Mouse (Mus musculus) liver, postnatal 0 days (tissue): Measurements from ENCODE around the gene Timp2. TPM values are rescaled to one million over a fixed set of nuclear protein-coding genes. Genes with fewer than 3 reads are reported as not detected.

Experiments
- ATAC-seq: fragments of 200-750 bp; cut with Nextera tagmentation; 2 replicates; pipeline ENCODE4 v1.8.0; 2017; ENCODE audit warnings: mild to moderate bottlenecking, moderate library complexity
- DNase-seq: peaks from one replicate; pipeline ENCODE4 v3.0.0-alpha.2; 2016
- H3K27ac ChIP-seq: fragments of 300-500 bp; sonication (generic); 2 replicates; pipeline ENCODE4 v1.5.1; 2014; ENCODE audit warnings: antibody characterized with exemption, moderate library complexity, mild to moderate bottlenecking, low read depth
- H3K27me3 ChIP-seq: fragments of 300-500 bp; sonication (generic); 2 replicates; pipeline ENCODE4 v1.6.1; 2014; ENCODE audit warnings: low read length, control low read depth, mixed read lengths; ENCODE audit not compliant: insufficient read depth
- H3K36me3 ChIP-seq: fragments of 300-500 bp; sonication (generic); replicated peaks from 2 replicates; pipeline ENCODE4 v1.6.1; 2014; ENCODE audit warnings: mild to moderate bottlenecking, control low read depth, low read length, moderate library complexity, mixed read lengths; ENCODE audit not compliant: insufficient read depth
- H3K4me1 ChIP-seq: fragments of 300-500 bp; sonication (generic); 2 replicates; pipeline ENCODE4 v1.6.1; 2014; ENCODE audit warnings: antibody characterized with exemption, mild to moderate bottlenecking, control low read depth; ENCODE audit not compliant: insufficient read depth
- H3K4me2 ChIP-seq: fragments of 300-500 bp; sonication (generic); 2 replicates; pipeline ENCODE4 v1.6.1; 2014; ENCODE audit warnings: low read depth, mild to moderate bottlenecking, low read length, moderate library complexity, mixed read lengths
- H3K4me3 ChIP-seq: fragments of 300-500 bp; sonication (generic); 2 replicates; pipeline ENCODE4 v1.5.1; 2014; ENCODE audit warnings: low read depth, low read length
- H3K9ac ChIP-seq: fragments of 300-500 bp; sonication (generic); replicated peaks from 2 replicates; pipeline ENCODE4 v1.6.1; 2014; ENCODE audit warnings: mild to moderate bottlenecking, moderate library complexity
- H3K9me3 ChIP-seq: fragments of 300-500 bp; sonication (generic); 2 replicates; pipeline ENCODE4 v1.6.1; 2016; ENCODE audit warnings: mild to moderate bottlenecking, control low read depth, low read length, mixed read lengths
- CTCF ChIP-seq: sonication (generic); IDR thresholded peaks from 2 replicates; pipeline ENCODE4 v1.5.1; 2016; ENCODE audit warnings: antibody characterized with exemption, low read depth
- EP300 ChIP-seq: IDR thresholded peaks from 2 replicates; pipeline ENCODE4 v1.6.1; 2016; ENCODE audit warnings: antibody characterized with exemption, low read depth, mild to moderate bottlenecking
- WGBS: fragments of 180-500 bp; shearing (Covaris S2); extraction: QIAGEN DNeasy Blood & Tissue Kit; methylation state at CpG from one replicate; pipeline ENCODE4 v1.1.7; 2014; ENCODE audit not compliant: insufficient replicate concordance; 5-methylcytosine and 5-hydroxymethylcytosine counted together
- polyA plus RNA-seq: library from polyadenylated mRNA; unstranded; fragments of >200 nt; fragmentation: Nextera tagmentation; extraction: Ambion mirVana; gene quantifications from 2 replicates; pipeline ENCODE4 v1.2.1, GENCODE M21; 2015

Gene Timp2
- polyA plus RNA-seq, 1 experiment from 2014 or later: 8.4 TPM

DNA sequence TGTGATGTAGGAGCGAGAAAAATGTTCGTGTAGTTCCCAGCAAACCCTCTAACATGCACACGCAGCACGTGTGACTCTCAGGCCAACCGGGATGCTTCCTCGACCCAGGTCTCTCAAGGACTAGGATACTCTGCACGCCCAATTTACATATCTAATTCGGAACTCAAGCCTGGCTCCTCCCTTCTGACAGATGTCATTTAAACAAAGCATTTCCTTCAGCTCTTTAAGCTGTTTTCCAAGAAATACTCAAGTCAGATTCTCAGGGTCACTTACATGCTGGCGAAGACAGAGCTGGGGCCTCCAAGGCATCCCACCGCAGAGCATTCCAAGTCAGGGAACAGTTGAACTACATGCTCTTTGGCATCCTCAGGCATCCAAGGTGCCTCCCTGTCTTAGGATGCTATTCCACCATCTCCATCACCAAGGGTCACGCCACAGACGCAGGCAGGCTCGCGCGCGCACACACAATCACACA lies 66.5 kb downstream of the Timp2 start:
- Histone ChIP-seq H3K4me2 (peak overlapping the region; percentile 98), H3K27ac (peak overlapping the region; percentile 89), H3K36me3 (peaks cover 24% of the 10 kb centered on the region), H3K4me3 (peak overlapping the region; percentile 74), H3K27me3 (no peaks in the 10 kb centered on the region), H3K4me1 (peaks cover 18% of the 10 kb centered on the region), H3K9ac (peak overlapping the region; percentile 85), H3K9me3 (no peaks in the 10 kb centered on the region)
- DNase-seq: no peak
- ATAC-seq: no peak
- TF ChIP-seq EP300: no peak
- no peak for TF ChIP-seq CTCF
- 1% methylated on average over 16 of the region's 16 CpGs for WGBS

DNA sequence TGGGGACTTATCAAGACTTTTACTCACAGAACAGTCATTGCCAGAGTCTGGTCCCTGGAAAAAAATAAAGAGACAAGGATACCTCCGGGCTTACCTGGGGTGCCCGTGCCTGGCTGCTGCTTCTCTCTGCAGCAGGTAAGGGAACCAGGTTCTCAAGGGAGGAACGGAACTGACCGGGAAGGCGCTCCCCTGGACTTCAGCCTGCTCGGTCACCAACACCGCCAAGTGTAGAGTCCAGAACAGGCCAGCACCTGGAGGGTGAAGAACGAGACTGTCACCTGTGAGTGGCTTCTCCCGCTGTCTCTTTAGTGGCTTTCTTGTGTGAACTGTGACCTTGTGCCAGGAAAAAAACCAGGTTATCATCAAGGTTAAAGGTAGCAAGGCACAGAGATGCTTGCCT lies 68.0 kb downstream of the Timp2 start:
- H3K9ac ChIP-seq: no peak overlapping the region
- no peak overlapping the region for H3K4me3 ChIP-seq
- WGBS: 86% methylated on average over 9 of the region's 9 CpGs
- peaks cover 18% of the 10 kb centered on the region for H3K4me1 ChIP-seq
- no peaks in the 10 kb centered on the region for H3K27me3 ChIP-seq
- DNase-seq (no peak), ATAC-seq (no peak)
- no peak overlapping the region for H3K27ac ChIP-seq
- TF ChIP-seq CTCF: no peak
- no peak for TF ChIP-seq EP300
- H3K36me3 ChIP-seq: peaks cover 39% of the 10 kb centered on the region
- no peak overlapping the region for H3K4me2 ChIP-seq
- H3K9me3 ChIP-seq: no peaks in the 10 kb centered on the region

DNA sequence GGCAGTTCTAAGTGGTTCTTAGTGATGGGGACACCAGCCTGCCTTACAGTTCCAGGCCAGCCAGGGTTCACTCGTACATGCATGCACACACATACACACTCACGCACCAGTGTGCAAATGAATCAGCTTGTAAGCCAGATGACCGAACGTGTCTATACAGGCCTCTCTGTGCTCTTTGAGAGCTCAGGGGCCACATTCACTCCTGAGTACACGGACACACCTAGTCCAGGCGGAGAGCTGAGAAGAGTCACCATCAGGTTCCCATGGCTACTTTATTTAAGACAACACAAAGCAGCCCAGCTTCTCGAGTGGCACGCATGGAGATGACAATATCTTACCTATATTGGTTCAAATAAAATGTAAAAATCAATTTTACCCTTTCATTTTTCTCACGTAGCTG lies 69.1 kb downstream of the Timp2 start:
- peaks cover 46% of the 10 kb centered on the region for H3K36me3 ChIP-seq
- H3K27ac ChIP-seq: no peak overlapping the region
- peaks cover 18% of the 10 kb centered on the region for H3K4me1 ChIP-seq
- no peak for TF ChIP-seq EP300
- TF ChIP-seq CTCF: no peak
- WGBS: 84% methylated on average over 9 of the region's 9 CpGs
- ATAC-seq (no peak), DNase-seq (no peak)
- H3K4me3 ChIP-seq: no peak overlapping the region
- no peaks in the 10 kb centered on the region for H3K9me3 ChIP-seq
- no peaks in the 10 kb centered on the region for H3K27me3 ChIP-seq
- H3K4me2 ChIP-seq: no peak overlapping the region
- no peak overlapping the region for H3K9ac ChIP-seq

DNA sequence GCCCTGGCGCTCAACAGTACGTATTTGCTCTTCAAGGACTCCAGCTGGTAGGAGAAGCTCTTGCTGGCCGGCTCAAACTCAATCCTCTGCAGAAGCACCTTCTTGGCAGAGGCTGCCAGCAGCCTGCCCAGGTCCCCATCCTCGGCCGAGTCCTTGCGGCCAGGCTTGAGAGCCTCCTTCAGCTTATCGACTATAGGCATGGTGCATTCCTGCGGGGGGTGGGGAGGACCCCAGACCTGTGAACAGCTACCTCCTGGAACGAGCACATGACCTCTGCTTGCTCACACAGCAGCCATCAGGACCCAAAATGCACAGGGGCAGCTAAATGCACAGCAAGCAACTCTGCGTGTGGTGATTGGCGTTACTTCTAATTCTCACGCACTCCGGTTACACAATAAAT lies 69.7 kb downstream of the Timp2 start:
- WGBS: 85% methylated on average over 13 of the region's 13 CpGs
- H3K4me2 ChIP-seq: no peak overlapping the region
- DNase-seq: no peak
- H3K4me1 ChIP-seq: peaks cover 18% of the 10 kb centered on the region
- no peak overlapping the region for H3K4me3 ChIP-seq
- peaks cover 46% of the 10 kb centered on the region for H3K36me3 ChIP-seq
- no peak overlapping the region for H3K27ac ChIP-seq
- no peak overlapping the region for H3K9ac ChIP-seq
- H3K9me3 ChIP-seq: no peaks in the 10 kb centered on the region
- no peak for TF ChIP-seq CTCF
- no peak for TF ChIP-seq EP300
- ATAC-seq: no peak
- no peaks in the 10 kb centered on the region for H3K27me3 ChIP-seq

DNA sequence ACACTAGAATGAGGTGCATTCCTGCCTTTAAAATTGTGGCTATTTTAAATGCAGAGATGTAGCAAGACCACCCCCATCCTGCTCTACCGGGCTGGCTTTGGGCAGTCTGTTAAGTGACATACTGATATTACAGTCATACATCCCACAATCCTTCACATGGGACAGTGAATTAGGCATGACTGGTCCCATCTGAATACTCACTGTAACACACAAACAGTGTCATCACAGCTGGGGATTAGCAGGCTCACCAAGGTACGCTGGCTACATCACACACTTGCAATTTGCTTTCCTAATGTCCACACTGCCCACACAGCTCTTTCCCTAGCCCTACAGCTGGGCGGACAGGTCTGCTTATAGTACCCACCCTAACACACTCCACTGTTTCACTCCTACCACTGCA lies 75.3 kb downstream of the Timp2 start:
- peaks cover 70% of the 10 kb centered on the region for H3K36me3 ChIP-seq
- 74% methylated on average over 3 of the region's 3 CpGs for WGBS
- no peaks in the 10 kb centered on the region for H3K27me3 ChIP-seq
- H3K9ac ChIP-seq: no peak overlapping the region
- H3K27ac ChIP-seq: no peak overlapping the region
- H3K4me2 ChIP-seq: no peak overlapping the region
- H3K9me3 ChIP-seq: no peaks in the 10 kb centered on the region
- no peaks in the 10 kb centered on the region for H3K4me1 ChIP-seq
- ATAC-seq (no peak), DNase-seq (no peak)
- TF ChIP-seq EP300 (no peak), CTCF (no peak)
- no peak overlapping the region for H3K4me3 ChIP-seq

DNA sequence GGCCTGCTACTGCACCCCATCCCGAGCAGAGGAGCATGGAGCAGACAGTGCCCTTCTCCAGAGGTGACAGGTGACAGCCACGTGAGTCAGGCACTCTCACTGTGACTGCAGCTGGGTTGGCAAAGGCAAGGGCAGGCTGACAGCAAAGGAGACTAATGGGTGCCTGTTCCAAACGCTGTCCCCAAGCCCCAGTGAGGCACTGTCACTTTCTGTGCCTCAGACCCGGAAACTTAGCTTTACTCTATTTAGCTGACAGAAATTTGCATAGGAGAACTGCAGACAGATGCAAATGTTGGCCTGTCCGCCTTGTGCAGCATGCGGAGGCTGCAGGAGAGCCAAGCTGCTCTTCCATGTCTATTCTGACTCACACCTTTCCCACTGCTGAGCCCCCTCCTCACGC lies 79.2 kb downstream of the Timp2 start:
- peaks cover 67% of the 10 kb centered on the region for H3K36me3 ChIP-seq
- ATAC-seq: no peak
- no peaks in the 10 kb centered on the region for H3K9me3 ChIP-seq
- H3K9ac ChIP-seq: no peak overlapping the region
- TF ChIP-seq EP300 (no peak), CTCF (no peak)
- peak overlapping the region; percentile 11; the same call in 1 of the 2 replicates for H3K27ac ChIP-seq
- no peaks in the 10 kb centered on the region for H3K27me3 ChIP-seq
- no peak for DNase-seq
- H3K4me1 ChIP-seq: no peaks in the 10 kb centered on the region
- H3K4me2 ChIP-seq: no peak overlapping the region
- no peak overlapping the region for H3K4me3 ChIP-seq
- WGBS: 85% methylated on average over 7 of the region's 7 CpGs

DNA sequence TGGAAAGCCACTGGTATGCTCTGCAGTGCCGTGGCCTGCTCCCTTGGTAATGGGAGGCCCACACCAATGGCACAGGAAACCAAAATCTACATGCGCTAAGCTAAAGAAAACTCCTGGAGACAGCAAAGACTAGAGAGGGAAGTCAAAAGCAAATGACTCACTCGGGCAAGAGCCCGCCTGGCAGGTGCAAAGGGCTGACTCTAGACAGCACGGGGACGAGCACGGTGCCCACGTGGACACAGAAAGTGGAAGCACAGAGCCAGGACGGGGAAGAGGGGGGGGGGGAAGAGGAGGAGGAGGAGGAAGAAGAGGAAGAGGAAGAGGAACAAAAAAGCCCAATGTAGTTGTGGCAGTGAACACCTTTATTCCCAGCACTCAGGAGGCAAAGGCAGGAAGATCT lies 80.4 kb downstream of the Timp2 start:
- H3K36me3 ChIP-seq: peaks cover 69% of the 10 kb centered on the region
- no peak overlapping the region for H3K27ac ChIP-seq
- ATAC-seq (peak; percentile 50), DNase-seq (peak; percentile 42)
- H3K4me2 ChIP-seq: no peak overlapping the region
- WGBS: 69% methylated on average over 9 of the region's 9 CpGs
- H3K27me3 ChIP-seq: no peaks in the 10 kb centered on the region
- H3K4me3 ChIP-seq: no peak overlapping the region
- H3K4me1 ChIP-seq: no peaks in the 10 kb centered on the region
- no peak for TF ChIP-seq EP300
- no peak for TF ChIP-seq CTCF
- no peaks in the 10 kb centered on the region for H3K9me3 ChIP-seq
- H3K9ac ChIP-seq: no peak overlapping the region
